Mouse (Mus musculus): ENCODE data around the gene Pacsin2.
A peak's percentile ranks its signal among the peaks of the same experiment; 100 is the strongest.

GRCm38 (mm10) chr15:83427294-83428163 is 36.9 kb downstream of the Pacsin2 start:
- peak; percentile 65 for TF ChIP-seq CTCF (IDR thresholded peaks at IDR 0.05; ENCODE audit: low read depth)
- no peak for TF ChIP-seq EP300 (optimal IDR thresholded peaks at IDR 0.05)
